In genomic region chr5:96688885-96689284, GRCm38 (mm10) we compare ENCODE assay signal across 29 mouse cellular contexts.
A peak's percentile ranks its signal among the peaks of the same experiment; 100 is the strongest.
DNase-seq lines count a peak whose midpoint lies in the region; ATAC-seq and TF ChIP-seq lines count a peak whose summit lies in the region.
"Had no signal": no experiment of that assay in that cellular context is flagged by ENCODE, and none has a peak within 500 bp of the region (broad histone marks: within the 10 kb centered on the region; RNA-seq: fewer than 3 reads in every experiment).

No protein-coding gene starts in this region.

- peaks cover 5% of the 10 kb centered on the region for H3K36me3 ChIP-seq in heart, postnatal 0 days (replicated peaks; ENCODE audit: control insufficient read depth, insufficient read depth, low read length)
- H3K36me3 ChIP-seq in lung, postnatal 0 days (ENCODE audit: insufficient read depth, low read length): no peaks in the 10 kb centered on the region
- H3K36me3 ChIP-seq: hindbrain, embryonic 13.5 days; intestine, embryonic 15.5 days had no signal

- 35% methylated on average over 2 of the region's 2 CpGs for WGBS in heart, postnatal 0 days
- 76% methylated on average over 2 of the region's 2 CpGs for WGBS in lung, postnatal 0 days

- no peak overlapping the region for H3K9ac ChIP-seq in heart, postnatal 0 days (replicated peaks; ENCODE audit: low read depth, low read length)
- H3K9ac ChIP-seq in lung, postnatal 0 days (replicated peaks; ENCODE audit: low read depth): no peak overlapping the region
- H3K9ac ChIP-seq: embryonic facial prominence, embryonic 12.5 days; embryonic facial prominence, embryonic 15.5 days; forebrain, postnatal 0 days; heart, embryonic 15.5 days; hindbrain, embryonic 13.5 days; intestine, embryonic 15.5 days had no signal

- H3K4me2 ChIP-seq in heart, postnatal 0 days (ENCODE audit: low read depth, low read length): no peak overlapping the region
- H3K4me2 ChIP-seq in lung, postnatal 0 days (replicated peaks; ENCODE audit: low read depth, low read length): no peak overlapping the region
- H3K4me2 ChIP-seq: embryonic facial prominence, embryonic 12.5 days; embryonic facial prominence, embryonic 15.5 days; heart, embryonic 15.5 days; hindbrain, embryonic 13.5 days; intestine, embryonic 15.5 days had no signal

- peaks cover 5% of the 10 kb centered on the region for H3K4me1 ChIP-seq in heart, postnatal 0 days (ENCODE audit: control insufficient read depth, insufficient read depth)
- H3K4me1 ChIP-seq in lung, postnatal 0 days (ENCODE audit: insufficient read depth, low read depth, low read length): no peaks in the 10 kb centered on the region
- H3K4me1 ChIP-seq: embryonic facial prominence, embryonic 12.5 days; embryonic facial prominence, embryonic 15.5 days; heart, embryonic 15.5 days; hindbrain, embryonic 13.5 days; intestine, embryonic 15.5 days had no signal

- ATAC-seq in heart, postnatal 0 days (ENCODE audit: insufficient read depth, low read depth): peak; percentile 60; the same call in 1 of the 2 replicates
- ATAC-seq in lung, postnatal 0 days: no peak
- ATAC-seq: activated CD4-positive, CD25-positive, alpha-beta regulatory T cell, adult 4 months; forebrain, embryonic 14.5 days; forebrain, postnatal 0 days; hindbrain, embryonic 16.5 days; intestine, embryonic 15.5 days had no signal

- H3K4me3 ChIP-seq in heart, postnatal 0 days (ENCODE audit: low read depth, low read length): no peak overlapping the region
- H3K4me3 ChIP-seq in lung, postnatal 0 days (ENCODE audit: low read depth, low read length): no peak overlapping the region
- H3K4me3 ChIP-seq: embryonic facial prominence, embryonic 12.5 days; embryonic facial prominence, embryonic 15.5 days; gastrocnemius, adult 2 months; heart, adult 2 months; heart, embryonic 15.5 days; hindbrain, embryonic 10.5 days; hindbrain, embryonic 13.5 days; intestine, embryonic 15.5 days had no signal

- TF ChIP-seq EP300 in heart, postnatal 0 days (IDR thresholded peaks at IDR 0.05; ENCODE audit: low read depth): no peak
- TF ChIP-seq EP300 in lung, postnatal 0 days (IDR thresholded peaks at IDR 0.05): no peak

- H3K27me3 ChIP-seq in heart, postnatal 0 days (ENCODE audit: control insufficient read depth, insufficient read depth, low read length): no peaks in the 10 kb centered on the region
- H3K27me3 ChIP-seq in lung, postnatal 0 days (replicated peaks; ENCODE audit: insufficient read depth, low read length): no peaks in the 10 kb centered on the region
- H3K27me3 ChIP-seq: embryonic facial prominence, embryonic 12.5 days; embryonic facial prominence, embryonic 15.5 days; heart, embryonic 15.5 days; hindbrain, embryonic 13.5 days; intestine, embryonic 15.5 days had no signal

- intact Hi-C loops in heart, postnatal 14 days (cut with DNase I): no loop called here
- intact Hi-C loops in heart, postnatal 36 days (cut with DNase I): no loop called here

- H3K27ac ChIP-seq in heart, postnatal 0 days (ENCODE audit: low read depth): no peak overlapping the region
- no peak overlapping the region for H3K27ac ChIP-seq in lung, postnatal 0 days (ENCODE audit: low read length)
- H3K27ac ChIP-seq: embryonic facial prominence, embryonic 12.5 days; embryonic facial prominence, embryonic 15.5 days; gastrocnemius, adult 2 months; heart, adult 2 months; heart, embryonic 15.5 days; hindbrain, embryonic 10.5 days; hindbrain, embryonic 13.5 days; intestine, embryonic 15.5 days had no signal

- H3K9me3 ChIP-seq in heart, postnatal 0 days (replicated peaks; ENCODE audit: control insufficient read depth, low read length): 0 out of 2 replicates have a peak, but pooled peaks cover 4% of the 10 kb centered on the region
- no peaks in the 10 kb centered on the region for H3K9me3 ChIP-seq in lung, postnatal 0 days (ENCODE audit: low read length)
- H3K9me3 ChIP-seq: embryonic facial prominence, embryonic 12.5 days; embryonic facial prominence, embryonic 15.5 days; heart, embryonic 15.5 days; hindbrain, embryonic 10.5 days; intestine, embryonic 15.5 days had no signal

- no peak for TF ChIP-seq CTCF in heart, postnatal 0 days (IDR thresholded peaks at IDR 0.05; ENCODE audit: low read depth)
- no peak for TF ChIP-seq CTCF in lung, postnatal 0 days (IDR thresholded peaks at IDR 0.05)

- DNase-seq in adrenal gland, postnatal 10 days: peak; percentile 6
- no peak for DNase-seq in adrenal gland, adult 18-20 months (ENCODE audit: low spot score in 2 of 2)
- DNase-seq in heart, adult 18-20 months: peak; percentile 13 to 26
- no peak for DNase-seq in heart, postnatal 14 days
- DNase-seq in heart, postnatal 0 days (ENCODE audit: low spot score): peak; percentile 21
- no peak for DNase-seq in heart, postnatal 36 days
- DNase-seq in lung, postnatal 0 days (ENCODE audit: low spot score): peak; percentile 16
- DNase-seq in lung, postnatal 25 days (ENCODE audit: low spot score): no peak
- DNase-seq: adrenal gland, adult 2 months; adrenal gland, postnatal 36 days; cerebellum, adult 11 months; cerebellum, adult 2 months; cerebellum, adult 9-11 months; cerebellum, postnatal 25 days; forebrain, postnatal 0 days; gastrocnemius, adult 2 months; gastrocnemius, postnatal 14 days; kidney, adult 11 months; kidney, adult 8-10 months had no signal

Comparison
In these comparisons a context has a peak if more than half of its experiments do, and no peak if none do; other contexts are left out.
1. DNase-seq: peak in adrenal gland, postnatal 10 days (single experiment), heart, adult 18-20 months (2 of 2), heart, postnatal 0 days (single experiment) and lung, postnatal 0 days (single experiment); none in adrenal gland, adult 18-20 months (0 of 2), heart, postnatal 14 days (0 of 2), heart, postnatal 36 days (0 of 2) and lung, postnatal 25 days (single experiment).